Mouse (Mus musculus): ENCODE measurements around the gene Cpa2.

The Cpa2 gene

DNA sequence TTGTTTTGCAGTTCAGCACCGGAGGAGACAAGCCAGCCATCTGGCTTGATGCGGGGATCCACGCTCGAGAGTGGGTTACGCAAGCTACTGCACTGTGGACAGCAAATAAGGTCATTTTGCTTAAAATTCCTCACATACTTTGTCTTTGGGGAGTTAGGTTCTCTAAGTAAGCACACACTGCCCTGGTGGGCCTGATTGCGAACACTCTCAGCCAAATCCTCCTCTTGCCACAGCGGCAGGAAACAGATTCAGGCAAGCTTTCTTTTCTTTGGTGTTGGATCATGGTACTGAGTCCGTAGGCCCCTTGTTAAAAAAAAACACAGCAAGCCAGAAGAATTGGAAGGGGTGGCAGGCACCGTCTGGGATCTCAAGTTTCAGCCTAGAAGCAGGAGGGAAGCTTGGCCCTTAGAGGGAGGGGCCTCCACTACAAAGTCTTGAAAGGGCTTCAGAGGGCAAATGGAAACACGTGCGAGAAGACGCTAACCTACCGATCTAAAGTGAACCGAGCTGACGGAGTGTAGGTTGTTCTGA, 7.9 kb downstream of the Cpa2 start:
- DNase-seq: no peak

DNA sequence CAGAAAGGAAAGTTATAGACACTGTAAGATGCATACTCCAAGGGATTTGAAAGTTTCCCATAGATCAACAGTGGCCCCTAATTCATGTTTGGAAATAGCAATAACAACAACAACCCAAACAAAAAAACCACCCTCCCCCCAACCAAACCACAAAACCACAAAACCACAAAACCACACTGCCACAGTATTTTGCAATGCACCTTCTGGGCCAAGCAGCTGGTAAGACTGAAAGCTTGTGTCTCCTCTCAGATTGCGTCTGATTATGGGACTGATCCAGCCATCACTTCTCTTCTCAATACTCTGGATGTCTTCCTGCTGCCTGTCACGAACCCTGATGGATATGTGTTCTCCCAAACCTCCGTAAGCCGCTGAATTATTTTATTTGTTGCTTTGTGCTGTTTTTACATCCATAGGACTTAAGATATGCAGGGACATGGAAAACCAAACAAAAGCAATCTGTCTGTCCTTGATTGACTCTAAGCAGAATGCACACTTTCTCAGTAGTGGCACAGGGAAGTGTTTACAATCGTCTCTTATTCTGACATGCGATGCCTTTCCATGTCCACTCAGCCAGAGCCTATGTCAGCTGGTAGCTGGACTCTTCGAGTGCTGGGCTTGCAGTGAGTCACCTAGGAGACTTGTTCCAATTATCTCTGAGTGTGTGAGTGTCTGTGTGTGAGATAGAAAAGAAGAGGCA, 9.3 kb downstream of the Cpa2 start:
- DNase-seq: no peak

DNA sequence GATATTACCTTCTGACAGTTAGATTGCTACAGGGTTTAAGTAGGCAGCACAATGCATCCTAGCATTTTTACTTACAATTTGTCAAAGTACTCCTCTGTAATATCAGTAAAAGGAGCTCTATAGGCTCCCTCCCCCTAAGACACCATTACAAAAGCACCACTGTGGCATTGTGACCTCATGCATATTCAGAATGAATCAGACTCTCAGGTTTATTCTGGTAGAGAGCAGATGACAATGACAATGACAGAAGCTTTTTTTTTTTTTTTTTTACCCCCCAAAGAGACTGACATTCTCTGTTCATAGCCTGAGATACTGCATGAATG, 9.8 kb downstream of the Cpa2 start:
- no peak for DNase-seq

DNA sequence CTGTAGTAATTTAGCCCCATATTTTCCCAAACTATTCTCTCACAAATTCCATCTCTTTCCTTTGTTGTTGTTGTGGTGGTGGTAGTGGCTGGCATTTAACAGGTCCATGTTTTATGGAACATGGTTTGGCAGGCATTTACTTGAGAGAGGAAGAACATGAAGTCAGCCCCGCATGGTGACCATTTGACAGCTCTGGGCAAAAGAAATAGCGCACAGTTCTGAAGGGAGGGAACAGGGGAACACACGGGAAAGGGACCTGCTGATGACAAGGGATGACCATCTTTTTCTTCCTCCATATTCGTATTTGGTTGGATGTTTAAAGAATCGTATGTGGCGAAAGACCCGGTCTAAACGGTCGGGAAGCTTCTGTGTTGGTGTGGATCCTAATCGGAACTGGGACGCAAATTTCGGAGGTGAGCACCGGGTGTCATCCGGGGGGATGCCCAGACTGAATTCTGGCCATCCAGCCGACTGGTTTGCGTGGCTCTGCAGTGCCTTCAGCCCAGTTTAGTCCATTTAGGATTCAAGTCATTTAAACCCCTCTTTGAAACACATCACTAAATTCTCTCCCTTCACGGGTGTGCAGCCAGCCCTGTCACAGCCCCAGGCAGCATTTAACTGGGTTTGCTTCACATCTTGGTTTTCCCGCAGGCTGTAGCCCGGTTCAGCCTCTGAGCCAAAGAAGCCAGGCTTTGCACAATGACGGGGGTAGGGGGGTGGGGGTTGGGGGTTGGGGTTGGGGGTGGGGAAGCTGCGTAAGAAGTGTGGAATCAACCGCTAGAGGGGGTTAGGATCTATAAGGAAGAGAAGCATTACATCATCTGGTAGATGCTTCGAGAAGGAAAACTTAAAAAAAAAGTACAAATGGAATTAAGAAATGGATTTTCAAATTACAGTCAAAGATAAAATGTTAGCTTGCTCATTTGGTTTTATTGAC, 10.5 kb downstream of the Cpa2 start:
- no peak for DNase-seq

DNA sequence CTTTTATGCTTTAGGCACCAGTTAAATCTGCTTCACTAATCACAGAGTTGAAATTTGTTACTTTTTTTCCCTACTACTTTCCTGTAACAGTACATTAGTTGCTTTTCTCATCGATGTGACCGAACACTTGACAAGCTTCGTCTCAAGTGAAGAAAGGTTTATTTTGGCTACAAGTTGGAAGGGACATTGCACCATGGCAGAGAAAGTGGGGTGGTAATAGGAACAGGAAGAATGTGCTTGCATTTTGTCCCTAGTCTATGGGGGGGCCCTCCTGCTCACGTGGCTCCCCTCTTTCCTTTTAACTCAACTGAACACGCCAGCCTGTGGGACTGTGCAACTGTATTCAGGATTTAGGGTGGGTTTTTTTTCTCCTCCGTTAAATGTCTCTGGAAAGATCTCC, 11.2 kb downstream of the Cpa2 start:
- DNase-seq: no peak

DNA sequence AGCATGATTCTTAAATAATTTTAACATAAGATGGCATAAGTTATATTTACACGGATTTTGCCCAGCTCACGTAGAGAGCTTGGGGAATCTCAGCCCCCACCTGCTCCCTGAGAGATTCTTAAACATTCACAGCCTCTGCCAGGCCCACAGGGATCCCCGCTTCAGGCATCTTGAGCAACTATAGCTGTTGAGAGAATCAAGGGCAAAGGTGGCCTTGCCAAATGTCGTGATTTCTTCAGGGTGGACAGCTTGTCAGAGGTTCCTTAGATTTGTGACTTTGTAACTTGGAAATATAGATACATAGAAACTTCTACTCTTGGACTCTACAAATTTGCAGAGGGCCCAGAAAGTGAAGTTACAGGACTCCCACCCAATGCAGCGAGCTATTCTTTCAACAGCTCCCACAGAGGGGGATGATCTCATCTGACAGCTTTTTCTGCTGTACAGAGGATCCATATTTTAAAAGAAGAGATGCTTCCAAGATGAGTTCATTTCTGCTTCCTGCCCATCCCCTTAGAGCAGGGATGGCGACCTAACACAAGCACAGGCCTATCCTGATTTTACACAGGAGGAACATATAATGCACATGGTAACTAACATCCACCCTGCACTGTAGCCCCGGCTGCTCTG, 12.1 kb downstream of the Cpa2 start:
- no peak for DNase-seq

DNA sequence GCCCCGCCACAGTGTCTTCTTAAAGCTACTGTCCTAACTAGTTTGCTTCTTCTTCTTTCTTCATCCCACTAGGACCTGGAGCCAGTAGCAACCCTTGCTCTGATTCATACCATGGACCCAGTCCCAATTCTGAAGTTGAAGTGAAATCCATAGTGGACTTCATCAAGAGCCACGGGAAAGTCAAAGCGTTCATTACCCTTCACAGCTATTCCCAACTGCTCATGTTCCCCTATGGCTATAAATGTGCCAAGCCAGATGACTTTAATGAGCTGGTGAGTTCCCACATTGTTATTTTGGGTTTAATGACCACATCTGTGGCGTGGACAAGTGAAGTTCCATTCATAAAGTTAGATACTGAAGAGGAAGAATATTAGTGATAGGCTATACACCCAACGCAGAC, 12.7 kb downstream of the Cpa2 start:
- no peak for DNase-seq

DNA sequence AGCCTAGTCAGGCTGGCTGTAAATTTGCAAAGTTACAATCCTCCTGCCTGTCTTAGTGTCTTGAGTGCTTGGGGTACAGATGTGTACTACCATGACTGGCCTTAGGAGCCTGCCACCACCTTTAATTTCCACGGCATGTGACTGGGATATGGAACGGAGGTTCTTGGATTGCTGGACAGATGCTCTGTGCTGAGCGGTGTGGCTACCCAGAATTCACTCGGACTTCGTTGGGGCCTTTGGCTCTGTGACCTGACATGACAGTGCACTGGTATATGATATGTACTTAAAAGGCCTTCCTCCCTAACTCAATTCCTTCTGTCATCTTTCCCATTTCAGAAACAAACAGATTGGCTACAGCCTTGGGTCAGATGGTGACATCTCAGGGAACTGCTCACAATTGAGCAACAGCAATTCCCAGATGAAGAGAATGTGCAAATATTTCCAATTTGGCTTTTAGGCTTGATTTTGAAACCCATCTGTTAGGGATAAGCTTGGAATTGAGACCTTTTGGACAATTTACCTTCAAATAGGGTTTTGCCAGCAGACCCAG, 13.3 kb downstream of the Cpa2 start:
- DNase-seq: no peak

DNA sequence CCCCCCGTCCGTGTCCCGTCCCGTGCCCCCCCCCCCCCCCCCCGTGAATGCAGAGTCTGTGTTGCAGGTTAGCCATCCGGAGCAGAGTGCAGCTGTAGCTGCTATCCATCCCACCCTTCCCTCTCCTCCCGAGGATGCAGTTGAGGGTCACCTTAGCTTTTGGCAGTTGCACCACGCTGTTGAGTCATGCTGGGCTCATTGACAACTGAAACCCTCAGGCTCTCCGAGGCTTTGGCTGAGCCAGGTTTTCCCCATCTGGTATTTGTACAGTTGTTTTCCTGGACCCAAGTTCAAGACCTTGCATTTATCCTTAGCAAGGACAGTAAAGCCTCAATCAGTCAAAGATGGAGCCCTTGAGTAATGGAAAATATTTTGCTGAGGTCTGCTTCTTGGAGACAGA, 14.7 kb downstream of the Cpa2 start:
- DNase-seq: no peak

DNA sequence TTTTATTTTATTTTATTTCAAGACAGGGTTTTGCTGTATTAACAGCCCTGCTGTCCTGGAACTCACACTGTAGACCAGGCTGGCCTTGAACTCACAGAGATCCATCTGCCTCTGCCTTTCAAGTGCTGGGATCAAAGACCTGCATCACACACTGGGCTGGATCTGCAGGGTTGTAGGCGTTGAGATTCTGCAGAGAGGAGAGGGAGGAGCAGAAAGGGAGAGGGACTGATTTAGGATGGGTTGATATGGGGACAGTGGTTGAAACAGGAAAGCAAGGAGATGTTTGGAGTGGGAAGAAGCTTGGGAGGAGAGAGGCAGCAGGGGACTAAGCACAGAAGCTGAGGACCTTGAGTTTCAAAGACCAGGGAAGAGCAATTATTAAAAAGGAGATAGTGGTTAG, 18.3 kb downstream of the Cpa2 start:
- no peak for DNase-seq

DNA sequence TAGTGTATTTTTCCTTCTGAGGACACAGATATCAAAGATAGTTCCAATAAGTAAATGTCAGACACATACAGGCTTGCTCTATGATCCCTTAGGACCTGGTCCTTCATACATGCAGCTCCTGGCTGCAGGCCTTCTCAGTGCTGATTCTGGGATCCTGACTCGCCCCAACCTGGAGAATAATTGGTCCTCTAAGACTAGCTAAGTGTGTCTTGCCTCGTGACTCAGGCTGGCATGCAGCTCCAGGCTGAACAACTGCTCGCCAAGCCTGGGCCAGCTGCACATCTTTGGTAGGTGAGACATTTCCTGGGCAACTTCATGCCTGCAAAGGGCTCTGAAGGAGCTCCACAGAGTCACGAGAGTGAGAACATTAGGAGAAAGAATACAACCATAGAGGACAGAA, 20.8 kb downstream of the Cpa2 start:
- no peak for DNase-seq

DNA sequence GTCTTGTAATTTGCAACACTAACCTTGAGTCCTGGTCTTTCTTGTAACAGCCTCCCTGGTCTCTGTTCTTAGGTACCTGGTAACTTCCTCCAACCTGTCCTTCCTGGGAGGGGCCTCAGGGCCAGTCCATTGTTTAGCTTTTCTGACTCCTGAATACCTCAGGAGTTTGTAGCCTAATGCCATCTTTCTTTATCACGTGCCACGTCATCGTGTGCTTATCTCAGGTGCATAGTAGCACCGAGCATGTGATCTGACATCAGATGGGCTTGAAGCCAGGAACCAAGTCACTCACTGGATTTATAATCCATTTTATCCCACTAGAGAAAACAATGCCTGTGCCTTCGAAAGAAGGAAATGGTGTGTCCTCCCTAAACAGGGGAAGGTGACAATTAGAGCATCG, 22.2 kb downstream of the Cpa2 start:
- no peak for DNase-seq

DNA sequence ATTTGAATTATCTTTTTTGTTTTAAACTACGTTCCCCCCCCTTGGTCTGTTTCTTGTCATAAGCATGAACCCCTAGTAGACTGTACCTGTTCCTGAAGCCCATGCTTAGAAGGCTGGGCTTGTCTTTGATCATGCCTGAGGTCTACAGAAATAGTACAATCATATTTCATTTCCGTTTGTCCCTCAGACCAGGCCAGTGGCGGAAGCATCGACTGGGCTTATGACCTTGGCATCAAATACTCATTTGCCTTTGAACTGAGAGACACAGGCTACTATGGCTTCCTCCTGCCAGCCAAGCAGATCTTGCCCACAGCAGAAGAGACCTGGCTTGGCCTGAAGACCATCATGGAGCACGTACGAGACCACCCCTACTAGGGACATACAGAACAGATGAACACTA, 22.7 kb downstream of the Cpa2 start:
- no peak for DNase-seq

DNA sequence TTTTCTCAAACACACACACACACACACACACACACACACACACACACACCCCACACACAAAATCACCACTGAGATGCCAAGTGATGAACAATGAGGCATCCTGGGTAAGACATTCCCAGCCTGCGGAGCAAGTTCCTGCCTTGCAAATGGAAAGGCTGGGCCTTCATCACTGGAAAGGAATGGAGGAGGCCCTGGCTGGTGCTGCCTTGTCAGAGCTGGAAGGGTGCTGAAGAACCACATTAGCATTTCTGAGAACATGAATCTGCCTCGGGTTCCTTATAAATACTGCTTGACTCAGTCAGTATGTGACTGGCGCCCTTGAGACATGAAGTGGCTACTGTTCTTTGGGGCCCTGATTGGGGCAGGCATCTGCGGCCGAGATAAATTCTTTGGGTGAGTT, 26.7 kb downstream of the Cpa2 start, which contains the start of gene Cpa4:
Cpa4 (plus strand) TSS at position 301 of the 400 bp plus-strand sequence.
- no peak for DNase-seq

DNA sequence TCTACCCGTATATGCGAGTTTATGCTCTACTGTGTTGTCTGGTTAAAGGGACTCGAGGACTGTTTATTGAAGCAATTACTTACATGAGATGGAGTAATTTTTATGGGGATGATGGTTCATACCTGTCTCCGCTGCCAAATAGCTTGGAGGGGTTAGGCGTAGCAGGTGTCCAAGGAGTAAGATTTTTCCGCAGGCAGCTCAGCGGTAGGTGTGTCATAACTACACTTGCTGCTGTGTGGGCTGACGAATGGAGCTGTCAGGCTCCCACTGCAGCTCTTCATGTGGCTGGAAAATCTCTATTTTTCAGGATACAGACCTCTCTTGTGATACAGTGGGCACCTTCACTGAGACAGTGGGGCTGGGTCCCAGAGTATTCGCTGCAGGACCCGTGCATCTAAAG, 27.9 kb downstream of the Cpa2 start:
- no peak for DNase-seq

DNA sequence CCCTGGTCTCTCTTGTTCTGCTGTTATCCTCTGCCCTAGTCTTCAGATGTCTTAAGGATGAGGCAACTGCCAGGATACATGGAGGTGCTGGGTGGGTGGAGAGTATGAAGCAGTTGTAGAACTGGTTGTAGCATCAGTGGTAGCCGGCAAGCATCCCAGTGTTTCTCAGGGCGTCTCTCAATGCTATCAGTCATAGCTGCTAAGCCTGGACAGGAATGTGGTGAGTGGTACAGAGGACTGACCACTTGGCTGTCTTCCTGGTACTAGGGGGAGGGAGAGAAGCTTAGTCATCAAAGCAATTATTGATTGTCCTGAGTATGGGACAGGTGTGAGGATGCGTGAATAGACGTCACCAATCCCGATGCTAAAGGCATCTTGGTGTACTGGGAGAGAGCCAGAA, 28.6 kb downstream of the Cpa2 start:
- DNase-seq: no peak

DNA sequence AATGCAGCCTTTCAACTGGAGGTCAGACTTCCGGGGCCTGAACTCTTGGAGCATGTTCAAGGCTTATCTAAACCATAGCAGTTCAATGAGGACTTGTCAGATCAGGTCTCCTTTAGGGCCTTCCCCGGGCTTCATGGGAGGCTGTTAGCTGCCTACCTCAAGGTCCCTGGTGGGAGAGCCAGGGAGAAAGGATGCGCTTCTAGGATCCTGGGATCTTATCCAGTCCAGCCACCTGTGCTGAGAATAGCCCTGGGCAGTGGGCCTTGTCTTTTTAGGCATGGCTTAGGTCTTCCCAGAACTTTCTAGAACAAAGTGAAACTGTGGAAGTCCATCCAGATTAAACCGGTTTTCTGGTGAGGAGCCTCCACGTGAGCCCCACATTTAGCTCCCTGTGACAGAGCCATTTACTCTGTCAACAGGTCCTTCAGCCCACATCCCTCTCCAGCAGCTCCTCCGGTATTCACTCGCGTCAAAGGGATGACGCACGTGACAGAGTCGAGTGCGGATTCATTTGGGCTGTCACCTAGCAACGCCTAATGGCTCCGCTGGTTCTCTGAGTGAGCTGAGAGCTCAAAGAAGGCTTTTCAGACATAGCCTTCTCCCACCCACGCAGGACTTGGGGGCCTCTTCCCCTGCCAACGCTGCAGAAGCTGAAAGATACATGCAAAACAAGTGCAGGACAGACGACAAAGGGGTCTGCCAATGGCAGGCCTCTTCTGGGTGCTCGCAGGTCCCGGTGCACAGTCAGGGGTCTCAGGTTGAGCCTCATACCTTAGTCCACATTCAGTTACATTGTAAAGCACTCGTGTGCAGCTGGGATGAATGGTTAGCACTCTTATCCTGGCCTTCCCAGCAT, 31.3 kb downstream of the Cpa2 start:
- no peak for DNase-seq

DNA sequence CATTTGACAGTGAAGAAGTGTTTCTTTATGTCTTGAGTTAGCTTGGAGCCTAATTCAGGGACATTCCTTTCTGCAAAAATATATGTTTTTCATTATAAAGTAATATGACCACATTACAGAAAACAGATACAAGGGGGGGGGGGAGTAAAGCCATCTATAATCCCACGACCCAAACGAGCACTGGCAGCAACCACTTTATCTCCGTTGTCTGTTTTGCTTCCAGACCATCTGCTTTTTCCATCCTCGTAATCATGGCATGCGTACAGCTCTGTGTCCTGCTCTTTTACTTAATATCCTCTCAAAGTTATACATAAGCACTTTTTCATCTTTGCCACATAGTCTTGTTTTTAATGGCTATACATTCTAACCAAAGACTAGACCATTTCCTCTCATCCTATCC, 32.0 kb downstream of the Cpa2 start:
- no peak for DNase-seq

DNA sequence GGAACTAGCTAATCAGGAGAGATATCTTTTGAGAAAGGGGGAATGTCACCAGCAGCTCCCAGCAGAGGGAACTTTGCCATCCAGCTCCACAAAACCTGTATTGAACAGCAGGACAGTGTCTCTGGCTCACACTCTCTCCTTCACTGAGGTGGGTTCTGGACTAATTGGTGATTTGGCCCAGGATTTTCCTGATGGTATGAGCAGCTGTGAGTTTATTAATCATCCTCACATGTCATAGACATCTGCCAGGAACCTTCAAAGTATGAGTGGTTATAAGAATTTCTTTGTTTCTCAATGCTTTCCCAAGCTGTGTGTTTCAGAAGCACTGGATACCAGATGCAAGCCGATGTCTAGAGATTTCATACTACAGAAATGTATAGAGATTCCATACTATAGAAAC, 33.6 kb downstream of the Cpa2 start:
- DNase-seq: no peak

DNA sequence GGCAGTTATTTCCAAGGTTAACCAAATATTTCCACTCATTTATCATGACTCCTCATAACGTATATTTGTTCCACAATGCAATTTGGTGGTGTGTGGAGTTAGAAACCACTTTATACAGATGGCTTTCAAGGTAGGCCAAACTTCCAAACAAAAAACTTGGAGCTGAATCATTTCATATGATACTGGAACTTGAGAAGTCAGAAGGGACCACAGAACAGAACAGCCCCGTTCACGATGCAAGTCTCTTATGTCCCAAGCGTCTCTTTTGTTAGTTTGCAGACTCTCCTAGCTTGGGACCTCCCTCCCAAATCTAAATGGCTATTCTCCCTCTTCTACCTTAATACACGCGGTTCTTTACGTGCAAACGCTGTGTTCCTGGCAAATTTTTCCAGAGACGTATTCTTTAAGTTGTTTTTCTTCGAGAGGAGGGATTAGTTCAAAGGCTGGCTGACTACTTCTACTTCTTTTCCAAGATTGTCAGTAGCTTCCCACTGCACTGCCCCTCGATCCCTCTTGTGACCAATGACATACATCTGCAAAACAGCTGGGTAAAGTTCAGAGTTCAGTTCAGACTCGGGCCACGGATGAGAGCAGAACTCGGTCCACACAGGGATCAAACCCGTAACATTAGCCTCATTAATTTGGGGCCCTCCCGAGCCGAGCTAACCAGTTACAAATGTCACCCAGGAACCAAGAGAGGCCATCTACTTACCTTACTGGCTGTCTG, 35.3 kb downstream of the Cpa2 start:
- DNase-seq: no peak

DNA sequence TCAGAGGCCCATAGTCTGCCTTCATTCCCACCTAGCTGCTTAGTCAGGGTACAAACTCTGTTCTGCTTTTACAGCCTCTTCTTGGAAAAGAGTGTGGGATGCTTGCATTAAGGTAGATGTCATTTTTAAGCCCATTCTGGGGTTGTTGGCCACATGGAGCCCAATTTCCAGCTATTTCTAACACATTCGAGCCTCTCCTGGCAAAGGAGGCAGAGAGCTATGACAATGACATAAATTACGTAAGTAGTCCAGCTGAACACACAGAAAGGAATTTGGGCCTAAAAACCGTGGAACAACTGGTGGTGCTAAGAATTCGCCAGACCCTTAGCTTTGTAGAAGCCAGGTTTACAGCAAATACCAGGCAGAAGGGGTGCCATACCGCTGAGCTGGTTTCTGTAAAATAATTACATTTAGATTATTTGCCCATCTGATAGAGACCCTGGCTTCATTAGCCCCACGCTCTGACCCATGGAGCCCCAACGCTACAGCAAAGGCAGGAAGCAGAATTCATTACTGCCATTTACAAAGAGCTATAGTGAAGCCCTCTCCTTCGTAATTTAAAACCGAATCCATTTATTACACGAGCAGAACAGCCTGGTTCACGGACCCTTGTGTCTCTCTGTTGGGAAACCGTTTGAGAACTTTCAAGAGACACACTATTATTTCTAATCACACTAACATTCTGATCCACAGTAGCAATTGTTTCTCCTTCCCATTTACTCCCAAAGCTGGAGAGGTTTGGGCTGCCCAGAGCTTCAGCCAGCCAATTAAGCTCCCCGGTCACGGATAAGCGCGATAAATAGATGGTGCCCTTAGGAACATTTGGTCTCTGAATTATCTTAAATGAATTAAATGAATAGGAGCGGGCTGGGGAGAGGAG, 38.8 kb downstream of the Cpa2 start:
- DNase-seq: no peak
